Mouse (Mus musculus) bone marrow, adult 2 months (tissue): ENCODE measurements around the gene Blcap.

Source experiments
- CTCF ChIP-seq: fragments of 200-500 bp; IDR thresholded peaks from 2 replicates; pipeline ENCODE4 v1.5.1; 2011; ENCODE audit warnings: low read length, control low read depth; ENCODE audit not compliant: control insufficient read depth, insufficient read depth
- POLR2A ChIP-seq: fragments of 200-500 bp; IDR thresholded peaks from 2 replicates; pipeline ENCODE4 v1.6.1; 2011; ENCODE audit warnings: low read depth, mild to moderate bottlenecking, control low read depth, low read length, borderline replicate concordance; ENCODE audit not compliant: control insufficient read depth

DNA sequence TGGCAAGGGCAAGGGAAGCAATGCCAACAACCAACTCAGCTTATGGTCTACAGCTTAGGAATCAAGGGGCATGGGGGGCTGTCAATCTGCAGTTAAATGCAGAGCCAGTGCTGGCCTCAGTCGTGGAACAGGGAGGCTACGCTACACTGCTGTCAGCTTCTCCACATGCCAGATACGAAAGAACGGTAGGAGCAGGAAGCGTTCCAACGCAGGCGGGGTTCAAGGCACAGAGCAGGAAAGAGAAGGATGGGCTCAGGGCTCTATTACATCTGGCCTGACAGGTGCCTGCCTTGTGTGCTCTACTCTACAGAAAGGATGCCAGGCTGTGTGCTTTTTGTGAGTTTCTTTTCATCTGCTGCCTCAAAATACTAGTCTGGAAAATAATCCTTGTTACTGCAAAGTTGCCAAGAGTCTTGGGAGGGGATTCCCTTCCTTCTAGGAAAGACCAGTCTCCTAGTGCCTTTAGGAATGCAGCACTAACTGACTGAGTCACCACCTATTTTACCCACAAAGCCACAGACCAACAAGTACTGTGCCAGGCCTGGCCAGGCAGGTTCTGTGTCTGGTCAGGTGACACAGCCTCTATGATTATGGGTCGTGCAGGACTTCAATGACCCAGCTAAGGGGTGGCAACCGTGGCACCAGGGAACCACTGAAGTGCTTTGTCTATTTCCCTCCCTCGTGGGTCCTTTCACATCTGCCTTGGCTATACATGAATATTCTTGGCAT lies 18.8 kb downstream of the Blcap start:
- TF ChIP-seq CTCF (no peak), POLR2A (no peak)
